Mouse (Mus musculus) lung, postnatal 10 days (tissue): ENCODE data around the gene B020004J07Rik.
"Not testable (repeated sequence)": the region's sequence is repeated elsewhere in the genome, so short reads cannot be mapped to it uniquely, and the experiment has no call there.

ENCODE experiments used
- DNase-seq: peaks from one replicate; pipeline ENCODE4 v3.0.0; 2021

The B020004J07Rik gene

DNA sequence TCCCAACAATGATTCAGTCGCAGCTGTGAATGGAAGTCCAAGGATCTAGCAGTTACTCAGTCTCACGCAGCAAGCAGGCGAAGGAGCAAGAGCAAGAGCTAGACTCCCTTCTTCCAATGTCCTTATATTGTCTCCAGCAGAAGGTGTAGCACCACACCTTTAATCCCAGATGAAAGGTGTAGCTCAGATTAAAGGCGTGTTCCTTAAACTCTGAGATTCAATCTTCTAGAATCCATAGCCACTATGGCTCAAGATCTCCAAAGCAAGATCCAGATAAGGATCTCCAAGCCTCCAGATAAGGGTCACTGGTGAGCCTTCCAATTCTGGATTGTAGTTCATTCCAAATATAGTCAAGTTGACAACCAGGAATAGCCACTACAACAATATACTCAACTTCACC, at the start of gene B020004J07Rik:
TSS of gene B020004J07Rik (minus strand) at position 101 of the 400 bp plus-strand sequence.
- not testable (repeated sequence) for DNase-seq

DNA sequence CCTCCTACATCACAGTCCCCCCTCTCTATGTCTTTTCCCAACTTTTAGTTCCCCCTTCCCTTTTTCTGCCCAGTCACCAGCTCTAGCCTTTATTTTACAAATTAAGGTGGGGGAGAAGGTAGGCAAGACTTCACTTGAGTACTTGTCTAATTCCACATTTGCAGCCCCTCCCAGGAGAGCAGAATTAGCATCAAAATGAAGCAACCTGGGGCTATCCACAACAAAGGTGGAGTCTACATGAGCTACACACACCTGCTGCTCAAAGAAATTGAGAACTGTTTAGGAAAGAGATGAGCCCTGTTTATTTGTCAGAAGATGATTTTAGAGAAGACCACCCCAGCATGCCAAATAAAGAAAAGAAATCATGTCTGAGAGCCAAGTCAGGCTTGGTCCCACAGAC, 45.6 kb upstream of the B020004J07Rik start:
- no peak for DNase-seq

- DNase-seq = no peak
Observed at GRCm38 (mm10) chr4:101883641-101884040, 39.8 kb upstream of the B020004J07Rik start.

DNA sequence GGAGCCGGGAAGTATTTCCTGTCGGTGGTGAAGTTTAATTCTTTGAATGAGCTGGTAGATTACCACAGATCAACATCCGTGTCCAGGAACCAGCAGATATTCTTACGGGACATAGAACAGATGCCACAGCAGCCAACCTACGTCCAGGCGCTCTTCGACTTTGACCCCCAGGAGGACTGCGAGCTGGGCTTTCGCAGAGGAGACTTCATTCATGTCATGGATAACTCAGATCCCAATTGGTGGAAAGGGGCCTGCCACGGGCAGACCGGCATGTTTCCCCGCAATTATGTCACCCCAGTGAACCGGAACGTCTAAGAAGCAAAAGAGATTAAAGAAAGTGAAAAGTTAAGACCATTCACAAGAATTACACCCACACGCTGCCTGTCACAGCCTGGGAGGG, 31.9 kb upstream of the B020004J07Rik start:
- not testable (repeated sequence) for DNase-seq

DNA sequence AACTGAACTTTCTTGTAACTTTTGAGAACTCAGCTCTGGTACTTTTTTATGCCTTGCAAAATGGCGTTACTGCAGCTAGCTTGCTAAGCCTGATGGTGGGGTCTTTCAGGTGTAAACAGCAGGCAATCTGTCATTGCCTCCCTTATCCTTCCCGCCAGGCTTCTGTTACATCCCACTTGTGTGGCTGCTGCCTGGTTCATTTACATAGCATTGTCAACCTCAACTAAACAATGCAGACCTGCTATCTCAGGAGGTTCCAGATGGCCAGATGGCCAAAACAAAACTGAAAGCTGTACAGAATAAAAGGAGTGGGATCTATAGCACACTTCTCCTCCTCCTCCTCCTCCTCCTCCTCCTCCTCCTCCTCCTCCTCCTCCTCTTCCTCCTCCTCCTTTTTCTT, 28.2 kb upstream of the B020004J07Rik start:
- not testable (repeated sequence) for DNase-seq

DNA sequence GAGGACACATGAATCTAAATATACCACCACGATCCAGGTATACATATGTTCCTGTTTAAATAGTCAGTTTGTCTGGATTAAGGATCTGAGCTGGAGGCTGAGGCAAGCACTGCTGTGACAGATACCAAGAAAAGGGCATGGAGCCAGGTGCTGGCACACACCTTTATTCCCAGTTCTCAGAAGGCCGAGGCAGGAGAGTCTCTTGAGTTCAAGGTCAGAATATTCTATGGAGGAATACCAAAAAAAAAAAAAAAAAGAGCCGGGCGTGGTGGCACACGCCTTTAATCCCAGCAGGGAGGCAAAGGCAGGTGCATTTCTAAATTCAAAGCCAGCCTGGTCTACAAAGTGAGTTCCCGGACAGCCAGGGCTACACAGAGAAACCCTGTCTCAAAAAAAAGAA, 18.5 kb upstream of the B020004J07Rik start:
- no peak for DNase-seq

DNA sequence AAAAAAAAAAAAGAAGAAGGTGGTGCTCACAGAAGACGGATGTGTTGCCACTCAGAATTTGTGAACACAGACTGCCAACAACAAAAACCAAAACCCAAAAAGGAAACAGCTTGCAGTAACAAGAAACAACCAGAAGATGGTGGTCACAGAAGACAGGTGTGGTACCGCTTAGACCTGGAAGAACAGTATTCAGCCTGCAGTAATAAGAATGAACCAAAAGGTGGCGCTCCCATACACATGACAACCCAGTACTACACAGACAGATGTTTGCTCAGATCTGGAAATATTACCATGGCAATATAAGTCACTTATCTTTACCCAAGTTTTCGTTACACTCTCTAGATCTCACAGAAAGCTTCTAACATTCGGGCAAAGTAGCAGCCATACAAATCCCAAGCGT, 17.1 kb upstream of the B020004J07Rik start:
- DNase-seq = peak; percentile 21

DNA sequence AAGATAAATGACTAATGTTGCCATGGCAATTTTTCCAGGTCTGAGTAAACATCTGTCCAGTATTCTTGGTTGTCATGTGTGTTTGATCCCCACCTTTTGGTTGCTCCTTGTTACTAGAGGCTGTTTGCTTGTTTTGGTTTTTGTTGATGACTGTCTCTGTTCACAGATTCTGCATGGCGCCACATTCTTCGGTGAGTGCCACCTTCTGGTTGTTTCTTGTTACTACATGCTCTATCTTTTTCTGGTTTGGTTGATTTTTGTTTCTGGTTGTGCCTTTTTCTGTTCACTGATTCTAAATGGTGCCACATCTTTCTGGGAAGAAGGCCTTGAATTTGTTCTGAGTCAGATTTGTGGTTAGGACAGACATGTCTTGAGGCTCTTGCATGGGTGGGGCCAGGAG, 7.1 kb upstream of the B020004J07Rik start:
- no peak for DNase-seq
